Mouse (Mus musculus) midbrain, embryonic 13.5 days (tissue): ENCODE measurements around the gene Nuf2. TPM values are rescaled to one million over a fixed set of nuclear protein-coding genes. Genes with fewer than 3 reads are reported as not detected.
"Not testable (repeated sequence)": the region's sequence is repeated elsewhere in the genome, so short reads cannot be mapped to it uniquely, and the experiment has no call there.

Source experiments
- ATAC-seq: fragments of 200-750 bp; cut with Nextera tagmentation; 2 replicates; pipeline ENCODE4 v1.8.0; 2017; ENCODE audit warnings: mild to moderate bottlenecking, moderate TSS enrichment, moderate library complexity
- H3K27ac ChIP-seq: fragments of 300-500 bp; sonication (generic); 2 replicates; pipeline ENCODE4 v1.5.1; 2015; ENCODE audit warnings: inconsistent platforms, mild to moderate bottlenecking, moderate library complexity
- H3K27me3 ChIP-seq: fragments of 300-500 bp; sonication (generic); 2 replicates; pipeline ENCODE4 v1.6.1; 2015; ENCODE audit warnings: mild to moderate bottlenecking, inconsistent platforms
- H3K36me3 ChIP-seq: fragments of 300-500 bp; sonication (generic); 2 replicates; pipeline ENCODE4 v1.6.1; 2015; ENCODE audit warnings: mild to moderate bottlenecking, inconsistent platforms
- H3K4me1 ChIP-seq: fragments of 300-500 bp; sonication (generic); replicated peaks from 2 replicates; pipeline ENCODE4 v1.6.1; 2015; ENCODE audit warnings: inconsistent platforms
- H3K4me2 ChIP-seq: fragments of 300-500 bp; sonication (generic); replicated peaks from 2 replicates; pipeline ENCODE4 v1.6.1; 2015; ENCODE audit warnings: moderate library complexity, mild to moderate bottlenecking, inconsistent platforms
- H3K4me3 ChIP-seq: fragments of 300-500 bp; sonication (generic); replicated peaks from 2 replicates; pipeline ENCODE4 v1.5.1; 2015; ENCODE audit warnings: mild to moderate bottlenecking, inconsistent platforms
- H3K9ac ChIP-seq: fragments of 300-500 bp; sonication (generic); replicated peaks from 2 replicates; pipeline ENCODE4 v1.6.1; 2015; ENCODE audit warnings: mild to moderate bottlenecking, inconsistent platforms
- H3K9me3 ChIP-seq: fragments of 300-500 bp; sonication (generic); 2 replicates; pipeline ENCODE4 v1.6.1; 2016; ENCODE audit warnings: mild to moderate bottlenecking, inconsistent platforms
- WGBS: fragments of 180-500 bp; shearing (Covaris S2); methylation state at CpG from one replicate; pipeline ENCODE4 v1.1.7; 2015; 5-methylcytosine and 5-hydroxymethylcytosine counted together
- polyA plus RNA-seq: library from polyadenylated mRNA; unstranded; fragments of >200 nt; fragmentation: Nextera tagmentation; extraction: Ambion mirVana; gene quantifications from 2 replicates; pipeline ENCODE4 v1.2.1, GENCODE M21; 2015

Gene Nuf2
- polyA plus RNA-seq, 1 experiment from 2014 or later: 29.8 TPM

- H3K9ac ChIP-seq, H3K27me3 ChIP-seq, H3K27ac ChIP-seq, H3K4me3 ChIP-seq, H3K4me1 ChIP-seq, H3K4me2 ChIP-seq, H3K9me3 ChIP-seq, ATAC-seq: not testable (repeated sequence)
- WGBS: 95% methylated on average over 7 of the region's 7 CpGs
- peaks cover 23% of the 10 kb centered on the region for H3K36me3 ChIP-seq
Measured at GRCm38 (mm10) chr1:169517899-169518517, 13.3 kb downstream of the Nuf2 start.

- Histone ChIP-seq H3K4me2 (no peak overlapping the region), H3K27me3 (no peaks in the 10 kb centered on the region), H3K36me3 (peaks cover 27% of the 10 kb centered on the region), H3K4me3 (no peak overlapping the region), H3K9ac (no peak overlapping the region), H3K4me1 (no peaks in the 10 kb centered on the region), H3K27ac (no peak overlapping the region), H3K9me3 (no peaks in the 10 kb centered on the region)
- 96% methylated on average over 8 of the region's 8 CpGs for WGBS
- no peak for ATAC-seq
Measured at GRCm38 (mm10) chr1:169517376-169517892, 13.8 kb downstream of the Nuf2 start.

GRCm38 (mm10) chr1:169506354-169506753 lies 24.9 kb downstream of the Nuf2 start:
- WGBS: 95% methylated on average over 6 of the region's 6 CpGs
- no peak overlapping the region for H3K4me3 ChIP-seq
- H3K27ac ChIP-seq: no peak overlapping the region
- H3K9me3 ChIP-seq: no peaks in the 10 kb centered on the region
- H3K36me3 ChIP-seq: peaks cover 49% of the 10 kb centered on the region
- H3K4me2 ChIP-seq: no peak overlapping the region
- H3K27me3 ChIP-seq: no peaks in the 10 kb centered on the region
- H3K4me1 ChIP-seq: no peaks in the 10 kb centered on the region
- H3K9ac ChIP-seq: no peak overlapping the region
- ATAC-seq: no peak

GRCm38 (mm10) chr1:169502876-169503275 lies 28.4 kb downstream of the Nuf2 start:
- no peaks in the 10 kb centered on the region for H3K4me1 ChIP-seq
- no peak for ATAC-seq
- H3K27me3 ChIP-seq: no peaks in the 10 kb centered on the region
- no peak overlapping the region for H3K4me2 ChIP-seq
- H3K27ac ChIP-seq: no peak overlapping the region
- peaks cover 53% of the 10 kb centered on the region for H3K36me3 ChIP-seq
- WGBS: 97% methylated on average over 3 of the region's 3 CpGs
- no peak overlapping the region for H3K9ac ChIP-seq
- H3K4me3 ChIP-seq: no peak overlapping the region
- H3K9me3 ChIP-seq: no peaks in the 10 kb centered on the region

- no peaks in the 10 kb centered on the region for H3K4me1 ChIP-seq
- WGBS: 74% methylated on average over 8 of the region's 8 CpGs
- H3K9ac ChIP-seq: no peak overlapping the region
- no peak overlapping the region for H3K27ac ChIP-seq
- ATAC-seq: 0 out of 2 replicates have a peak, but pooled peaks have one; percentile 56
- H3K36me3 ChIP-seq: peaks cover 9% of the 10 kb centered on the region
- H3K9me3 ChIP-seq: no peaks in the 10 kb centered on the region
- no peaks in the 10 kb centered on the region for H3K27me3 ChIP-seq
- H3K4me3 ChIP-seq: no peak overlapping the region
- H3K4me2 ChIP-seq: no peak overlapping the region
Measured at GRCm38 (mm10) chr1:169495621-169496020, 35.6 kb downstream of the Nuf2 start.

- no peak for ATAC-seq
- Histone ChIP-seq H3K9me3 (no peaks in the 10 kb centered on the region), H3K9ac (no peak overlapping the region), H3K27ac (no peak overlapping the region), H3K4me1 (0 out of 2 replicates have a peak, but pooled peaks cover 1% of the 10 kb centered on the region), H3K4me3 (no peak overlapping the region), H3K36me3 (no peaks in the 10 kb centered on the region), H3K27me3 (no peaks in the 10 kb centered on the region), H3K4me2 (no peak overlapping the region)
- WGBS: 84% methylated on average over 1 of the region's 1 CpGs
Measured at GRCm38 (mm10) chr1:169491561-169491960, 39.7 kb downstream of the Nuf2 start.

- 44% methylated on average over 6 of the region's 6 CpGs for WGBS
Measured at GRCm38 (mm10) chr1:169485408-169485885, 45.8 kb downstream of the Nuf2 start.

GRCm38 (mm10) chr1:169484565-169484964 lies 46.7 kb downstream of the Nuf2 start:
- Histone ChIP-seq H3K4me1 (peaks cover 9% of the 10 kb centered on the region; the same call in 1 of the 2 replicates), H3K9me3 (no peaks in the 10 kb centered on the region), H3K27me3 (no peaks in the 10 kb centered on the region), H3K27ac (no peak overlapping the region), H3K36me3 (no peaks in the 10 kb centered on the region), H3K9ac (no peak overlapping the region), H3K4me2 (no peak overlapping the region), H3K4me3 (no peak overlapping the region)
- 68% methylated on average over 4 of the region's 4 CpGs for WGBS
- no peak for ATAC-seq

More at GRCm38 (mm10) chr1:169485408-169485885, 45.8 kb downstream of the Nuf2 start:
- Histone ChIP-seq H3K4me1 (peaks cover 9% of the 10 kb centered on the region; the same call in 1 of the 2 replicates), H3K27me3 (no peaks in the 10 kb centered on the region), H3K4me2 (no peak overlapping the region), H3K27ac (no peak overlapping the region), H3K9ac (no peak overlapping the region), H3K9me3 (no peaks in the 10 kb centered on the region), H3K36me3 (no peaks in the 10 kb centered on the region), H3K4me3 (no peak overlapping the region)
- ATAC-seq: peak; percentile 60

GRCm38 (mm10) chr1:169482596-169483335 lies 48.5 kb downstream of the Nuf2 start:
- Histone ChIP-seq H3K9me3 (no peaks in the 10 kb centered on the region), H3K4me3 (no peak overlapping the region), H3K27me3 (no peaks in the 10 kb centered on the region), H3K4me2 (no peak overlapping the region), H3K36me3 (no peaks in the 10 kb centered on the region), H3K27ac (no peak overlapping the region), H3K4me1 (peaks cover 9% of the 10 kb centered on the region; the same call in 1 of the 2 replicates), H3K9ac (no peak overlapping the region)
- 94% methylated on average over 6 of the region's 6 CpGs for WGBS
- ATAC-seq: no peak

GRCm38 (mm10) chr1:169471185-169471584 lies 60.1 kb downstream of the Nuf2 start:
- peaks cover 3% of the 10 kb centered on the region; the same call in 1 of the 2 replicates for H3K4me1 ChIP-seq
- H3K4me3 ChIP-seq: no peak overlapping the region
- H3K27ac ChIP-seq: no peak overlapping the region
- no peaks in the 10 kb centered on the region for H3K27me3 ChIP-seq
- no peaks in the 10 kb centered on the region for H3K9me3 ChIP-seq
- 61% methylated on average over 3 of the region's 3 CpGs for WGBS
- H3K4me2 ChIP-seq: no peak overlapping the region
- H3K9ac ChIP-seq: no peak overlapping the region
- ATAC-seq: no peak
- H3K36me3 ChIP-seq: no peaks in the 10 kb centered on the region

GRCm38 (mm10) chr1:169467791-169468190 lies 63.5 kb downstream of the Nuf2 start:
- WGBS: 46% methylated on average over 5 of the region's 5 CpGs
- H3K9ac ChIP-seq: no peak overlapping the region
- no peak overlapping the region for H3K4me3 ChIP-seq
- peaks cover 3% of the 10 kb centered on the region; the same call in 1 of the 2 replicates for H3K4me1 ChIP-seq
- no peaks in the 10 kb centered on the region for H3K36me3 ChIP-seq
- H3K27ac ChIP-seq: no peak overlapping the region
- ATAC-seq: no peak
- H3K9me3 ChIP-seq: no peaks in the 10 kb centered on the region
- no peaks in the 10 kb centered on the region for H3K27me3 ChIP-seq
- no peak overlapping the region for H3K4me2 ChIP-seq
